Mouse (Mus musculus) cerebellum, adult 18-20 months (tissue): ENCODE measurements at regions not wholly inside any gene's neighbourhood (a gene's known extent, or its start where the extent isn't known, plus 50 kb on each side); places are given as distances from the start of the nearest gene placed in this dataset.
A peak's percentile ranks its signal among the peaks of the same experiment; 100 is the strongest.

Experiments used
- DNase-seq, 2 experiments: peaks; one replicate each; pipeline ENCODE4 v3.0.0; 2021

- peak; percentile 72 to 82 for DNase-seq
Measured at GRCm38 (mm10) chr3:64205954-64206353, 64.2 kb upstream of the Vmn2r2 start.

GRCm38 (mm10) chr3:64202836-64203235 lies 61.1 kb upstream of the Vmn2r2 start:
- no peak for DNase-seq

GRCm38 (mm10) chr3:64192352-64192751 lies 50.6 kb upstream of the Vmn2r2 start:
- no peak for DNase-seq
